Mouse (Mus musculus) midbrain, embryonic 13.5 days (tissue): ENCODE measurements around the gene Nodal. TPM values are rescaled to one million over a fixed set of nuclear protein-coding genes. Genes with fewer than 3 reads are reported as not detected.

Source experiments
- ATAC-seq: fragments of 200-750 bp; cut with Nextera tagmentation; 2 replicates; pipeline ENCODE4 v1.8.0; 2017; ENCODE audit warnings: mild to moderate bottlenecking, moderate TSS enrichment, moderate library complexity
- H3K27ac ChIP-seq: fragments of 300-500 bp; sonication (generic); 2 replicates; pipeline ENCODE4 v1.5.1; 2015; ENCODE audit warnings: inconsistent platforms, mild to moderate bottlenecking, moderate library complexity
- H3K27me3 ChIP-seq: fragments of 300-500 bp; sonication (generic); 2 replicates; pipeline ENCODE4 v1.6.1; 2015; ENCODE audit warnings: mild to moderate bottlenecking, inconsistent platforms
- H3K36me3 ChIP-seq: fragments of 300-500 bp; sonication (generic); 2 replicates; pipeline ENCODE4 v1.6.1; 2015; ENCODE audit warnings: mild to moderate bottlenecking, inconsistent platforms
- H3K4me1 ChIP-seq: fragments of 300-500 bp; sonication (generic); replicated peaks from 2 replicates; pipeline ENCODE4 v1.6.1; 2015; ENCODE audit warnings: inconsistent platforms
- H3K4me2 ChIP-seq: fragments of 300-500 bp; sonication (generic); replicated peaks from 2 replicates; pipeline ENCODE4 v1.6.1; 2015; ENCODE audit warnings: moderate library complexity, mild to moderate bottlenecking, inconsistent platforms
- H3K4me3 ChIP-seq: fragments of 300-500 bp; sonication (generic); replicated peaks from 2 replicates; pipeline ENCODE4 v1.5.1; 2015; ENCODE audit warnings: mild to moderate bottlenecking, inconsistent platforms
- H3K9ac ChIP-seq: fragments of 300-500 bp; sonication (generic); replicated peaks from 2 replicates; pipeline ENCODE4 v1.6.1; 2015; ENCODE audit warnings: mild to moderate bottlenecking, inconsistent platforms
- H3K9me3 ChIP-seq: fragments of 300-500 bp; sonication (generic); 2 replicates; pipeline ENCODE4 v1.6.1; 2016; ENCODE audit warnings: mild to moderate bottlenecking, inconsistent platforms
- WGBS: fragments of 180-500 bp; shearing (Covaris S2); methylation state at CpG from one replicate; pipeline ENCODE4 v1.1.7; 2015; 5-methylcytosine and 5-hydroxymethylcytosine counted together
- polyA plus RNA-seq: library from polyadenylated mRNA; unstranded; fragments of >200 nt; fragmentation: Nextera tagmentation; extraction: Ambion mirVana; gene quantifications from 2 replicates; pipeline ENCODE4 v1.2.1, GENCODE M21; 2015

The Nodal gene
- polyA plus RNA-seq, 1 experiment from 2014 or later, result not detected

GRCm38 (mm10) chr10:61400407-61400806, 17.4 kb upstream of the Nodal start:
- H3K4me2 ChIP-seq, result no peak overlapping the region
- H3K9me3 ChIP-seq, result no peaks in the 10 kb centered on the region
- H3K4me1 ChIP-seq, result no peaks in the 10 kb centered on the region
- WGBS, result 90% methylated on average over 5 of the region's 5 CpGs
- H3K36me3 ChIP-seq, result no peaks in the 10 kb centered on the region
- H3K4me3 ChIP-seq, result no peak overlapping the region
- no peak for ATAC-seq
- H3K27ac ChIP-seq, result no peak overlapping the region
- peaks cover under 1% of the 10 kb centered on the region; the same call in 1 of the 2 replicates for H3K27me3 ChIP-seq
- H3K9ac ChIP-seq, result no peak overlapping the region

GRCm38 (mm10) chr10:61402480-61402879, 15.3 kb upstream of the Nodal start:
- Histone ChIP-seq H3K27me3 (peaks cover 6% of the 10 kb centered on the region; the same call in 1 of the 2 replicates), H3K27ac (no peak overlapping the region), H3K36me3 (no peaks in the 10 kb centered on the region), H3K9ac (no peak overlapping the region), H3K4me3 (no peak overlapping the region), H3K9me3 (no peaks in the 10 kb centered on the region), H3K4me1 (peaks cover 4% of the 10 kb centered on the region; the same call in 1 of the 2 replicates), H3K4me2 (no peak overlapping the region)
- no peak for ATAC-seq
- WGBS, result 69% methylated on average over 5 of the region's 5 CpGs

GRCm38 (mm10) chr10:61402911-61403310, 14.9 kb upstream of the Nodal start:
- Histone ChIP-seq H3K9ac (no peak overlapping the region), H3K9me3 (no peaks in the 10 kb centered on the region), H3K4me1 (peaks cover 4% of the 10 kb centered on the region; the same call in 1 of the 2 replicates), H3K4me2 (no peak overlapping the region), H3K36me3 (no peaks in the 10 kb centered on the region), H3K27ac (no peak overlapping the region), H3K27me3 (peaks cover 9% of the 10 kb centered on the region; the same call in 1 of the 2 replicates), H3K4me3 (no peak overlapping the region)
- ATAC-seq, result no peak
- 93% methylated on average over 2 of the region's 2 CpGs for WGBS

- H3K9ac ChIP-seq, result no peak overlapping the region
- H3K27me3 ChIP-seq, result peaks cover 11% of the 10 kb centered on the region; the same call in 1 of the 2 replicates
- no peaks in the 10 kb centered on the region for H3K9me3 ChIP-seq
- H3K4me3 ChIP-seq, result no peak overlapping the region
- 5% methylated on average over 10 of the region's 10 CpGs for WGBS
- peaks cover 4% of the 10 kb centered on the region; the same call in 1 of the 2 replicates for H3K4me1 ChIP-seq
- H3K36me3 ChIP-seq, result no peaks in the 10 kb centered on the region
- no peak overlapping the region for H3K27ac ChIP-seq
- ATAC-seq, result no peak
- no peak overlapping the region for H3K4me2 ChIP-seq
Measured at GRCm38 (mm10) chr10:61405958-61406357, 11.8 kb upstream of the Nodal start.

GRCm38 (mm10) chr10:61409776-61410175, 8.0 kb upstream of the Nodal start:
- WGBS, result 4% methylated on average over 4 of the region's 4 CpGs
- ATAC-seq, result no peak
- Histone ChIP-seq H3K4me3 (no peak overlapping the region), H3K27ac (no peak overlapping the region), H3K4me1 (peaks cover 7% of the 10 kb centered on the region; the same call in 1 of the 2 replicates), H3K4me2 (no peak overlapping the region), H3K9me3 (no peaks in the 10 kb centered on the region), H3K27me3 (peaks cover 11% of the 10 kb centered on the region), H3K36me3 (no peaks in the 10 kb centered on the region), H3K9ac (no peak overlapping the region)

GRCm38 (mm10) chr10:61410193-61410592, 7.6 kb upstream of the Nodal start:
- Histone ChIP-seq H3K36me3 (no peaks in the 10 kb centered on the region), H3K27ac (no peak overlapping the region), H3K4me3 (no peak overlapping the region), H3K27me3 (peaks cover 13% of the 10 kb centered on the region), H3K9ac (no peak overlapping the region), H3K4me2 (no peak overlapping the region), H3K9me3 (no peaks in the 10 kb centered on the region), H3K4me1 (peaks cover 7% of the 10 kb centered on the region; the same call in 1 of the 2 replicates)
- WGBS, result 23% methylated on average over 9 of the region's 9 CpGs
- no peak for ATAC-seq

- H3K36me3 ChIP-seq, result no peaks in the 10 kb centered on the region
- WGBS, result 64% methylated on average over 21 of the region's 21 CpGs
- peaks cover 5% of the 10 kb centered on the region for H3K4me1 ChIP-seq
- peaks cover 28% of the 10 kb centered on the region for H3K27me3 ChIP-seq
- ATAC-seq, result no peak
- no peak overlapping the region for H3K4me3 ChIP-seq
- H3K4me2 ChIP-seq, result no peak overlapping the region
- no peak overlapping the region for H3K9ac ChIP-seq
- no peak overlapping the region for H3K27ac ChIP-seq
- no peaks in the 10 kb centered on the region for H3K9me3 ChIP-seq
Measured at GRCm38 (mm10) chr10:61412910-61413625, 4.7 kb upstream of the Nodal start.

- Histone ChIP-seq H3K36me3 (no peaks in the 10 kb centered on the region), H3K4me2 (no peak overlapping the region), H3K27me3 (peaks cover 50% of the 10 kb centered on the region), H3K4me1 (peaks cover 12% of the 10 kb centered on the region), H3K9ac (no peak overlapping the region), H3K27ac (no peak overlapping the region), H3K4me3 (no peak overlapping the region), H3K9me3 (no peaks in the 10 kb centered on the region)
- WGBS, result 77% methylated on average over 3 of the region's 3 CpGs
- ATAC-seq, result no peak
Measured at GRCm38 (mm10) chr10:61415240-61415639, 2.5 kb upstream of the Nodal start.

- Histone ChIP-seq H3K9me3 (no peaks in the 10 kb centered on the region), H3K4me2 (no peak overlapping the region), H3K36me3 (no peaks in the 10 kb centered on the region), H3K27ac (no peak overlapping the region), H3K9ac (no peak overlapping the region), H3K27me3 (peaks cover 55% of the 10 kb centered on the region), H3K4me3 (no peak overlapping the region), H3K4me1 (peaks cover 12% of the 10 kb centered on the region)
- 25% methylated on average over 8 of the region's 8 CpGs for WGBS
- no peak for ATAC-seq
Measured at GRCm38 (mm10) chr10:61415890-61416289, 1.9 kb upstream of the Nodal start.

GRCm38 (mm10) chr10:61416561-61416960, 1.2 kb upstream of the Nodal start:
- Histone ChIP-seq H3K27ac (no peak overlapping the region), H3K9me3 (no peaks in the 10 kb centered on the region), H3K4me1 (peaks cover 12% of the 10 kb centered on the region), H3K9ac (no peak overlapping the region), H3K27me3 (peaks cover 55% of the 10 kb centered on the region), H3K4me2 (no peak overlapping the region), H3K36me3 (no peaks in the 10 kb centered on the region), H3K4me3 (no peak overlapping the region)
- no peak for ATAC-seq
- WGBS, result 34% methylated on average over 7 of the region's 7 CpGs

- H3K4me2 ChIP-seq, result no peak overlapping the region
- 53% methylated on average over 2 of the region's 2 CpGs for WGBS
- no peaks in the 10 kb centered on the region for H3K36me3 ChIP-seq
- no peaks in the 10 kb centered on the region for H3K9me3 ChIP-seq
- ATAC-seq, result no peak
- peaks cover 12% of the 10 kb centered on the region for H3K4me1 ChIP-seq
- H3K27ac ChIP-seq, result no peak overlapping the region
- H3K4me3 ChIP-seq, result no peak overlapping the region
- no peak overlapping the region for H3K9ac ChIP-seq
- peaks cover 55% of the 10 kb centered on the region for H3K27me3 ChIP-seq
Measured at GRCm38 (mm10) chr10:61417046-61417445, 726 bp upstream of the Nodal start.

GRCm38 (mm10) chr10:61418131-61418900, 544 bp downstream of the Nodal start:
- Histone ChIP-seq H3K4me3 (peak overlapping the region; percentile 47), H3K27ac (no peak overlapping the region), H3K27me3 (peaks cover 55% of the 10 kb centered on the region), H3K9ac (peak overlapping the region; percentile 59), H3K4me1 (peaks cover 11% of the 10 kb centered on the region), H3K4me2 (peak overlapping the region; percentile 79), H3K36me3 (no peaks in the 10 kb centered on the region), H3K9me3 (no peaks in the 10 kb centered on the region)
- 3% methylated on average over 50 of the region's 50 CpGs for WGBS
- ATAC-seq, result peak; percentile 66
